Mouse (Mus musculus) heart, embryonic 16.5 days (tissue): ENCODE data around the gene Sema6d. TPM values are rescaled to one million over a fixed set of nuclear protein-coding genes. Genes with fewer than 3 reads are reported as not detected.

Experiments used
- ATAC-seq: fragments of 200-750 bp; cut with Nextera tagmentation; replicated peaks from 2 replicates; pipeline ENCODE4 v1.8.0; 2017; ENCODE audit warnings: moderate number of reproducible peaks; ENCODE audit not compliant: insufficient read depth, low FRiP score; ENCODE audit errors: extremely low read depth
- H3K27ac ChIP-seq: fragments of 300-500 bp; sonication (generic); 2 replicates; pipeline ENCODE4 v1.5.1; 2014; ENCODE audit warnings: mild to moderate bottlenecking, low read length, control low read depth, moderate library complexity
- H3K27me3 ChIP-seq: fragments of 300-500 bp; sonication (generic); 2 replicates; pipeline ENCODE4 v1.6.1; 2014; ENCODE audit warnings: low read length, mixed read lengths; ENCODE audit not compliant: control insufficient read depth, insufficient read depth
- H3K36me3 ChIP-seq: fragments of 300-500 bp; sonication (generic); 2 replicates; pipeline ENCODE4 v1.6.1; 2014; ENCODE audit not compliant: control insufficient read depth, insufficient read depth
- H3K4me1 ChIP-seq: fragments of 300-500 bp; sonication (generic); 2 replicates; pipeline ENCODE4 v1.6.1; 2014; ENCODE audit warnings: low read length, mixed read lengths; ENCODE audit not compliant: control insufficient read depth, insufficient read depth
- H3K4me2 ChIP-seq: fragments of 300-500 bp; sonication (generic); 2 replicates; pipeline ENCODE4 v1.6.1; 2014; ENCODE audit warnings: low read depth, mild to moderate bottlenecking, control low read depth, low read length
- H3K4me3 ChIP-seq: fragments of 300-500 bp; sonication (generic); 2 replicates; pipeline ENCODE4 v1.5.1; 2014; ENCODE audit warnings: mild to moderate bottlenecking, control low read depth, low read length
- H3K9ac ChIP-seq: fragments of 300-500 bp; sonication (generic); 2 replicates; pipeline ENCODE4 v1.6.1; 2014; ENCODE audit warnings: low read length, control low read depth
- H3K9me3 ChIP-seq: fragments of 300-500 bp; sonication (generic); replicated peaks from 2 replicates; pipeline ENCODE4 v1.6.1; 2016; ENCODE audit warnings: low read length; ENCODE audit not compliant: control insufficient read depth
- WGBS: fragments of 180-500 bp; shearing (Covaris S2); extraction: QIAGEN DNeasy Blood & Tissue Kit; methylation state at CpG from one replicate; pipeline ENCODE4 v1.1.7; 2014; 5-methylcytosine and 5-hydroxymethylcytosine counted together
- polyA plus RNA-seq: library from polyadenylated mRNA; unstranded; fragments of >200 nt; fragmentation: Nextera tagmentation; extraction: Ambion mirVana; gene quantifications from 2 replicates; pipeline ENCODE4 v1.2.1, GENCODE M21; 2015

Gene Sema6d
- polyA plus RNA-seq, 1 experiment from 2014 or later = 17.8 TPM

DNA sequence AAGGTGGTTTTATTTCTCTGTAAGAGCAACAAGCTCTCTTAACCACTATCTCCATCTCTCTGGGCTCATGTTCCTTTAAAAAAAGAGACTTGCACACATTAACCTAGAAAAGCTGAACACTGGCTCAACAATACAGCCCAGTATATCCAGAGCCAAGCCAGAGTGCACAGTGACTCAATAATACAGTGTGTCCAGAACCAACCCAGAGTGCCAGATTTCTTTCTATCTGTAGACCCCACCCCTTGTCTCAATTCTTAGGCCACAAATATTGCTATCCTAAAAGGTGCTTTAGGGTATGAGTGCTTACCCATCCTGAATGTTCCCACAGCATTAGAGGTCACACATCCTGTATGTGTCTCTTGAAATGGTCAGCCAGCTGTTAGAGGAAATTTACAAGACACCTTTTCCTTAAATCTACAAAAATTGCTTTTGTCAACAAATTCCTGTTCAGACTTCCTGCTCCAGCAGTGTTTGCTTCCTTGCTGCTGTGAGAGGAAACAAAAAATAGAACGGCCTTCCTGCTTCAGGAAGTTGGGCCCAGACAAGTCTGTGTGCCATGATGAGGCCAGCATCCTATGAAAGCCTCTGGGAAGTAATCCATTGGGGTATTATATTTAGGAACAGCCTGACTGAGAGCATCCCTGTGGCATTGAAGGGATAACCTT is 465.1 kb downstream of the Sema6d start:
- H3K4me1 ChIP-seq = peaks cover 5% of the 10 kb centered on the region; the same call in 1 of the 2 replicates
- H3K9ac ChIP-seq = no peak overlapping the region
- WGBS = 51% methylated on average over 1 of the region's 1 CpGs
- ATAC-seq = peak; percentile 70; the same call in 1 of the 2 replicates
- H3K27ac ChIP-seq = peak overlapping the region; percentile 77
- H3K4me3 ChIP-seq = no peak overlapping the region
- no peaks in the 10 kb centered on the region for H3K9me3 ChIP-seq
- H3K27me3 ChIP-seq = no peaks in the 10 kb centered on the region
- no peaks in the 10 kb centered on the region for H3K36me3 ChIP-seq
- no peak overlapping the region for H3K4me2 ChIP-seq

DNA sequence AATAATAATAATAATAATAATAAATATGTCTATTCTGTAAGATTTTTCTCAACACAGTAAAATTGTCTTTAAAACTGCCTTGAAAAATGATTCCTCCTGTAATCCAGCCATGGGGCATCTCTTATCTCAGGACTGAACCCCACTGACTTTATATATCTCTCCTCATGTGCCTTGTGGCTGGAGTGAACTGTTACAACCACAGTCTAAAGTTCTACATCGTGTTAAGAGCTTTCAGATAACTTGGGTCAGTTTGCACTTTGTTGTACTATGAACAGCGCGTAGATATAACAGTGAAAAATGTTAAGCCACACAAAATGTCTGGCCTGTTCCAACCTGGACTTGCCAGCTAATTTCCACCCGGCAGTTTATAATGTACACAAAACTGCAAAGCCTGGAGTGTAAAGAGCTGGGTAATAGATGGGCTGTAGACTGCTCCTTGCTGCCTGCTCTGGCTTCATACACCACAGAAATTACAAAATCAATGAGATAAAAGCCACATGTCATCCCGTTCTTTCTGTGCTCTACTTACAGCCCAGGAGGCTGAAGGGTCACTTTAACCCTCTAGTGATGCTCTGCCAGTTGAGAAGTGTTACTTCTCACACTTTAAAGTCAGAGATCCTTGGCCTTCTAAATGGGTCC is 467.2 kb downstream of the Sema6d start:
- Histone ChIP-seq H3K36me3 (no peaks in the 10 kb centered on the region), H3K4me2 (no peak overlapping the region), H3K9me3 (no peaks in the 10 kb centered on the region), H3K4me3 (no peak overlapping the region), H3K9ac (no peak overlapping the region), H3K27me3 (no peaks in the 10 kb centered on the region), H3K4me1 (0 out of 2 replicates have a peak, but pooled peaks cover 5% of the 10 kb centered on the region), H3K27ac (no peak overlapping the region)
- 55% methylated on average over 5 of the region's 5 CpGs for WGBS
- no peak for ATAC-seq

- Histone ChIP-seq H3K4me1 (0 out of 2 replicates have a peak, but pooled peaks cover 5% of the 10 kb centered on the region), H3K4me3 (no peak overlapping the region)
Observed at GRCm38 (mm10) chr2:124558021-124558420, 468.3 kb downstream of the Sema6d start.

GRCm38 (mm10) chr2:124561668-124562067 is 471.9 kb downstream of the Sema6d start:
- no peak for ATAC-seq
- no peaks in the 10 kb centered on the region for H3K27me3 ChIP-seq
- H3K9me3 ChIP-seq = no peaks in the 10 kb centered on the region
- H3K27ac ChIP-seq = no peak overlapping the region
- H3K36me3 ChIP-seq = no peaks in the 10 kb centered on the region
- no peak overlapping the region for H3K4me3 ChIP-seq
- 72% methylated on average over 5 of the region's 5 CpGs for WGBS
- H3K4me2 ChIP-seq = no peak overlapping the region
- no peak overlapping the region for H3K9ac ChIP-seq
- H3K4me1 ChIP-seq = 0 out of 2 replicates have a peak, but pooled peaks cover 3% of the 10 kb centered on the region

More at GRCm38 (mm10) chr2:124558021-124558420, 468.3 kb downstream of the Sema6d start:
- Histone ChIP-seq H3K27ac (no peak overlapping the region), H3K36me3 (no peaks in the 10 kb centered on the region), H3K4me2 (no peak overlapping the region), H3K9ac (no peak overlapping the region), H3K27me3 (no peaks in the 10 kb centered on the region), H3K9me3 (no peaks in the 10 kb centered on the region)
- no peak for ATAC-seq
- 82% methylated on average over 7 of the region's 7 CpGs for WGBS

GRCm38 (mm10) chr2:124562091-124562490 is 472.3 kb downstream of the Sema6d start:
- Histone ChIP-seq H3K9ac (no peak overlapping the region), H3K36me3 (no peaks in the 10 kb centered on the region), H3K27ac (no peak overlapping the region), H3K4me2 (no peak overlapping the region), H3K4me3 (no peak overlapping the region), H3K27me3 (no peaks in the 10 kb centered on the region), H3K4me1 (0 out of 2 replicates have a peak, but pooled peaks cover 3% of the 10 kb centered on the region), H3K9me3 (no peaks in the 10 kb centered on the region)
- ATAC-seq = no peak
- WGBS = 49% methylated on average over 2 of the region's 2 CpGs

DNA sequence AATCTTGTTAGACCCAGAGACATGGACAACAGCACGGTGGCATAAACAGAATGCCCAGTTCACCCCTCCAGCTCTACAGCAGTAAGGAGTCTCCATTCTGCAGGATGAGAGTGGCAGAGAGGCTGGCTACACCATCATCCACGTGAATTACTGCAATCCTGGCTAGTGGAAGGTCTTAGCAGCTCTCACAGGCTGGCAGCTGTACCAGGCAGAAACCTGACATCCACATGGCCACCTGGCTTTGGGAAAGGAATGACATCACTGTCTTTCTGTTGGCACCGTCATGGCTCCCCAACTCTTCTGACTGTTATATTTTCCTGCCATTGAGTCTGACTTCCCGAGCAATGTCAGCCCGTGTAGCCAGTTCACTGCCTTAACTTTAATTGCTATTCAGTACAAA is 474.0 kb downstream of the Sema6d start:
- H3K4me2 ChIP-seq = no peak overlapping the region
- H3K4me1 ChIP-seq = no peaks in the 10 kb centered on the region
- no peak overlapping the region for H3K9ac ChIP-seq
- H3K36me3 ChIP-seq = no peaks in the 10 kb centered on the region
- H3K27ac ChIP-seq = no peak overlapping the region
- no peak for ATAC-seq
- H3K4me3 ChIP-seq = no peak overlapping the region
- H3K9me3 ChIP-seq = no peaks in the 10 kb centered on the region
- H3K27me3 ChIP-seq = no peaks in the 10 kb centered on the region
- 84% methylated on average over 5 of the region's 5 CpGs for WGBS

DNA sequence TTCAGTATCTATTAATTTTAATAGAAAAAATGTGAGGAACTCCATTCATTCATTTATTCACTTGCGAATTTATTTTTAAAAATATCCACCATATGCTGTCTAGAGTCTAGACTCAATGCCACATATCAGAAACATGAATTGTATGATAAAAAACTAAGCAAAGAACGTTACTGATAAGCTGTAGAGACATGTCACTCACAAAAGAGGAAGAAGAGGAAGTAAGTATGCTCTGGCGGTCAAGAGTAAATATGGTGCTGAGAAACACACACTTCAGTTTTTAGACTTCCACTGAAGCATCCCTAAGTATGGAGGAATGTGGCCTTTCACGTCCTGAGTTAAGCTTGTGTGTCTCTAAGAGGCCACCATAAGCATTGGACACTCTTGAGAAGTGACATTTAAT is 484.0 kb downstream of the Sema6d start:
- Histone ChIP-seq H3K9me3 (no peaks in the 10 kb centered on the region), H3K9ac (no peak overlapping the region), H3K4me3 (no peak overlapping the region), H3K27me3 (no peaks in the 10 kb centered on the region), H3K36me3 (no peaks in the 10 kb centered on the region), H3K4me1 (no peaks in the 10 kb centered on the region), H3K27ac (no peak overlapping the region), H3K4me2 (no peak overlapping the region)
- no peak for ATAC-seq
- 64% methylated on average over 4 of the region's 4 CpGs for WGBS

GRCm38 (mm10) chr2:124576053-124576452 is 486.3 kb downstream of the Sema6d start:
- Histone ChIP-seq H3K9me3 (no peaks in the 10 kb centered on the region), H3K27me3 (no peaks in the 10 kb centered on the region), H3K36me3 (no peaks in the 10 kb centered on the region), H3K27ac (no peak overlapping the region), H3K4me2 (no peak overlapping the region), H3K4me1 (no peaks in the 10 kb centered on the region), H3K4me3 (no peak overlapping the region), H3K9ac (no peak overlapping the region)
- no peak for ATAC-seq
- 72% methylated on average over 2 of the region's 2 CpGs for WGBS

DNA sequence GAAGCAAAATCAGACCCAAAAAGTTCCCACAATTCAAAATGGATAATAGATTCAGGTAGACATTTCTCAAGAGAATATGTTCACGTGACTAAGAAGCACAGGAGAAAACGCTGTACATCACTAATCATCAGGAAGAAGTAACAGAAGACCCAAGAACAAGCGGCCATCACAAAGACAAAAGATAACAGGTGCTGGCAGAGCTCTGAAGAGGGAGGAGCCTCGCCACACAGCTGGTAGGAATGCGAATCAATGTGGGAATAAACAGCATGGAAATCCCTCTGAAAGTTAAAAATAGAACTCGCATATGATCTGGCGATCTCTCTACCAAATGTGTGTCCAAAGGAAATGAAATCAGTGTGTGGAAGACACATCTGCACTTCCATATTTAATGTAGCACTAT is 493.8 kb downstream of the Sema6d start:
- H3K4me2 ChIP-seq = no peak overlapping the region
- no peak overlapping the region for H3K27ac ChIP-seq
- H3K9me3 ChIP-seq = no peaks in the 10 kb centered on the region
- H3K4me3 ChIP-seq = no peak overlapping the region
- ATAC-seq = no peak
- no peaks in the 10 kb centered on the region for H3K36me3 ChIP-seq
- H3K4me1 ChIP-seq = 0 out of 2 replicates have a peak, but pooled peaks cover 4% of the 10 kb centered on the region
- 41% methylated on average over 7 of the region's 7 CpGs for WGBS
- no peaks in the 10 kb centered on the region for H3K27me3 ChIP-seq
- H3K9ac ChIP-seq = no peak overlapping the region
